Mouse (Mus musculus) hindbrain, embryonic 12.5 days (tissue): Measurements from ENCODE around the gene Rngtt. TPM values are rescaled to one million over a fixed set of nuclear protein-coding genes. Genes with fewer than 3 reads are reported as not detected.
"Not testable (repeated sequence)": the region's sequence is repeated elsewhere in the genome, so short reads cannot be mapped to it uniquely, and the experiment has no call there.

Experiments
- ATAC-seq: fragments of 200-750 bp; cut with Nextera tagmentation; 2 replicates; pipeline ENCODE4 v1.8.0; 2017; ENCODE audit warnings: moderate TSS enrichment; ENCODE audit not compliant: low FRiP score
- H3K27ac ChIP-seq: fragments of 300-500 bp; sonication (generic); 2 replicates; pipeline ENCODE4 v1.5.1; 2016; ENCODE audit warnings: mild to moderate bottlenecking
- H3K27me3 ChIP-seq: fragments of 300-500 bp; sonication (generic); 2 replicates; pipeline ENCODE4 v1.6.1; 2016; ENCODE audit warnings: mild to moderate bottlenecking
- H3K36me3 ChIP-seq: fragments of 300-500 bp; sonication (generic); 2 replicates; pipeline ENCODE4 v1.6.1; 2016; ENCODE audit warnings: mild to moderate bottlenecking
- H3K4me1 ChIP-seq: fragments of 300-500 bp; sonication (generic); 2 replicates; pipeline ENCODE4 v1.6.1; 2016
- H3K4me2 ChIP-seq: fragments of 300-500 bp; sonication (generic); replicated peaks from 2 replicates; pipeline ENCODE4 v1.6.1; 2016; ENCODE audit warnings: mild to moderate bottlenecking
- H3K4me3 ChIP-seq: fragments of 300-500 bp; sonication (generic); 2 replicates; pipeline ENCODE4 v1.5.1; 2016; ENCODE audit warnings: mild to moderate bottlenecking
- H3K9ac ChIP-seq: fragments of 300-500 bp; sonication (generic); 2 replicates; pipeline ENCODE4 v1.6.1; 2016; ENCODE audit warnings: mild to moderate bottlenecking, moderate library complexity
- H3K9me3 ChIP-seq: fragments of 300-500 bp; sonication (generic); replicated peaks from 2 replicates; pipeline ENCODE4 v1.6.1; 2016; ENCODE audit warnings: mild to moderate bottlenecking
- WGBS: fragments of 180-500 bp; shearing (Covaris S2); methylation state at CpG from one replicate; pipeline ENCODE4 v1.1.7; 2016; 5-methylcytosine and 5-hydroxymethylcytosine counted together
- polyA plus RNA-seq: library from polyadenylated mRNA; unstranded; fragments of >200 nt; fragmentation: Nextera tagmentation; extraction: Ambion mirVana; gene quantifications from 2 replicates; pipeline ENCODE4 v1.2.1, GENCODE M21; 2016

Gene Rngtt
- polyA plus RNA-seq, 1 experiment from 2014 or later, result 34.6 TPM

GRCm38 (mm10) chr4:33405723-33406293 is 95.7 kb downstream of the Rngtt start:
- ATAC-seq, result no peak
- Histone ChIP-seq H3K27ac (no peak overlapping the region), H3K4me1 (no peaks in the 10 kb centered on the region), H3K4me2 (no peak overlapping the region), H3K4me3 (no peak overlapping the region), H3K9ac (no peak overlapping the region), H3K36me3 (peaks cover 4% of the 10 kb centered on the region; the same call in 1 of the 2 replicates), H3K9me3 (no peaks in the 10 kb centered on the region), H3K27me3 (no peaks in the 10 kb centered on the region)
- WGBS, result 81% methylated on average over 2 of the region's 2 CpGs

GRCm38 (mm10) chr4:33413791-33414190 is 103.7 kb downstream of the Rngtt start:
- no peaks in the 10 kb centered on the region for H3K4me1 ChIP-seq
- H3K9me3 ChIP-seq, result no peaks in the 10 kb centered on the region
- no peak overlapping the region for H3K4me2 ChIP-seq
- no peak for ATAC-seq
- no peak overlapping the region for H3K4me3 ChIP-seq
- no peak overlapping the region for H3K27ac ChIP-seq
- H3K9ac ChIP-seq, result no peak overlapping the region
- H3K36me3 ChIP-seq, result peaks cover 4% of the 10 kb centered on the region; the same call in 1 of the 2 replicates
- 83% methylated on average over 4 of the region's 4 CpGs for whole genome bisulfite sequencing
- no peaks in the 10 kb centered on the region for H3K27me3 ChIP-seq

- no peaks in the 10 kb centered on the region for H3K4me1 ChIP-seq
- H3K36me3 ChIP-seq, result 0 out of 2 replicates have a peak, but pooled peaks cover 1% of the 10 kb centered on the region
- no peaks in the 10 kb centered on the region for H3K9me3 ChIP-seq
- no peak overlapping the region for H3K4me3 ChIP-seq
- 65% methylated on average over 4 of the region's 4 CpGs for WGBS
- no peaks in the 10 kb centered on the region for H3K27me3 ChIP-seq
- H3K4me2 ChIP-seq, result no peak overlapping the region
- H3K9ac ChIP-seq, result no peak overlapping the region
- no peak for ATAC-seq
- 0 out of 2 replicates have a peak overlapping the region, but pooled peaks have one; percentile 35 for H3K27ac ChIP-seq
These were observed 104.7 kb downstream of the Rngtt start for GRCm38 (mm10) chr4:33414781-33415180.

- Histone ChIP-seq H3K9me3 (no peaks in the 10 kb centered on the region), H3K27ac (no peak overlapping the region), H3K9ac (no peak overlapping the region), H3K4me3 (no peak overlapping the region), H3K4me1 (no peaks in the 10 kb centered on the region), H3K27me3 (no peaks in the 10 kb centered on the region), H3K36me3 (no peaks in the 10 kb centered on the region), H3K4me2 (no peak overlapping the region)
- 93% methylated on average over 4 of the region's 4 CpGs for WGBS
- ATAC-seq, result no peak
These were observed 107.3 kb downstream of the Rngtt start for GRCm38 (mm10) chr4:33417391-33417790.

- no peak overlapping the region for H3K27ac ChIP-seq
- H3K4me3 ChIP-seq, result no peak overlapping the region
- WGBS, result 83% methylated on average over 1 of the region's 1 CpGs
- no peaks in the 10 kb centered on the region for H3K4me1 ChIP-seq
- H3K9me3 ChIP-seq, result no peaks in the 10 kb centered on the region
- no peak overlapping the region for H3K9ac ChIP-seq
- no peaks in the 10 kb centered on the region for H3K27me3 ChIP-seq
- ATAC-seq, result no peak
- H3K36me3 ChIP-seq, result no peaks in the 10 kb centered on the region
- no peak overlapping the region for H3K4me2 ChIP-seq
These were observed 109.5 kb downstream of the Rngtt start for GRCm38 (mm10) chr4:33419644-33420043.

- Histone ChIP-seq H3K36me3 (no peaks in the 10 kb centered on the region), H3K27ac (no peak overlapping the region), H3K4me2 (no peak overlapping the region), H3K9me3 (no peaks in the 10 kb centered on the region), H3K4me1 (no peaks in the 10 kb centered on the region), H3K27me3 (no peaks in the 10 kb centered on the region), H3K9ac (no peak overlapping the region), H3K4me3 (no peak overlapping the region)
- 67% methylated on average over 4 of the region's 4 CpGs for WGBS
- ATAC-seq, result no peak
These were observed 118.7 kb downstream of the Rngtt start for GRCm38 (mm10) chr4:33428856-33429255.

GRCm38 (mm10) chr4:33441864-33442263 is 131.8 kb downstream of the Rngtt start:
- no peak for ATAC-seq
- 92% methylated on average over 6 of the region's 6 CpGs for WGBS
- Histone ChIP-seq H3K9me3 (no peaks in the 10 kb centered on the region), H3K4me3 (no peak overlapping the region), H3K4me2 (no peak overlapping the region), H3K27ac (no peak overlapping the region), H3K36me3 (no peaks in the 10 kb centered on the region), H3K4me1 (no peaks in the 10 kb centered on the region), H3K27me3 (no peaks in the 10 kb centered on the region), H3K9ac (no peak overlapping the region)

GRCm38 (mm10) chr4:33446265-33446664 is 136.2 kb downstream of the Rngtt start:
- 95% methylated on average over 3 of the region's 3 CpGs for WGBS
- Histone ChIP-seq H3K9ac (no peak overlapping the region), H3K9me3 (no peaks in the 10 kb centered on the region), H3K4me1 (peaks cover 3% of the 10 kb centered on the region; the same call in 1 of the 2 replicates), H3K27me3 (no peaks in the 10 kb centered on the region), H3K4me2 (no peak overlapping the region), H3K4me3 (no peak overlapping the region), H3K27ac (no peak overlapping the region), H3K36me3 (no peaks in the 10 kb centered on the region)
- no peak for ATAC-seq

GRCm38 (mm10) chr4:33446881-33447280 is 136.8 kb downstream of the Rngtt start:
- ATAC-seq, result no peak
- H3K9me3 ChIP-seq, result no peaks in the 10 kb centered on the region

GRCm38 (mm10) chr4:33450356-33450755 is 140.2 kb downstream of the Rngtt start:
- 90% methylated on average over 8 of the region's 8 CpGs for WGBS
- not testable (repeated sequence) for H3K27ac ChIP-seq, H3K9me3 ChIP-seq, ATAC-seq, H3K4me2 ChIP-seq, H3K27me3 ChIP-seq, H3K4me1 ChIP-seq, H3K9ac ChIP-seq, H3K4me3 ChIP-seq, H3K36me3 ChIP-seq

More at GRCm38 (mm10) chr4:33446881-33447280, 136.8 kb downstream of the Rngtt start:
- H3K36me3 ChIP-seq, result no peaks in the 10 kb centered on the region
- no peak overlapping the region for H3K9ac ChIP-seq
- no peaks in the 10 kb centered on the region for H3K27me3 ChIP-seq
- H3K27ac ChIP-seq, result no peak overlapping the region
- H3K4me2 ChIP-seq, result no peak overlapping the region
- H3K4me1 ChIP-seq, result peaks cover 3% of the 10 kb centered on the region; the same call in 1 of the 2 replicates
- WGBS, result 95% methylated on average over 3 of the region's 3 CpGs
- H3K4me3 ChIP-seq, result no peak overlapping the region

- H3K4me1 ChIP-seq, result no peaks in the 10 kb centered on the region
- no peak overlapping the region for H3K27ac ChIP-seq
- H3K9me3 ChIP-seq, result no peaks in the 10 kb centered on the region
- 92% methylated on average over 3 of the region's 3 CpGs for WGBS
- H3K4me3 ChIP-seq, result no peak overlapping the region
- H3K36me3 ChIP-seq, result 0 out of 2 replicates have a peak, but pooled peaks cover 11% of the 10 kb centered on the region
- ATAC-seq, result no peak
- no peak overlapping the region for H3K4me2 ChIP-seq
- no peaks in the 10 kb centered on the region for H3K27me3 ChIP-seq
- H3K9ac ChIP-seq, result no peak overlapping the region
These were observed 149.7 kb downstream of the Rngtt start for GRCm38 (mm10) chr4:33459851-33460250.

GRCm38 (mm10) chr4:33464432-33464831 is 154.3 kb downstream of the Rngtt start:
- WGBS, result 71% methylated on average over 1 of the region's 1 CpGs
- Histone ChIP-seq H3K27ac (no peak overlapping the region), H3K36me3 (peaks cover 5% of the 10 kb centered on the region; the same call in 1 of the 2 replicates), H3K4me2 (no peak overlapping the region), H3K9ac (no peak overlapping the region), H3K27me3 (no peaks in the 10 kb centered on the region), H3K4me1 (no peaks in the 10 kb centered on the region), H3K9me3 (no peaks in the 10 kb centered on the region), H3K4me3 (no peak overlapping the region)
- no peak for ATAC-seq

GRCm38 (mm10) chr4:33465871-33466270 is 155.8 kb downstream of the Rngtt start:
- H3K36me3 ChIP-seq, result peaks cover 5% of the 10 kb centered on the region; the same call in 1 of the 2 replicates
- no peaks in the 10 kb centered on the region for H3K27me3 ChIP-seq
- 93% methylated on average over 3 of the region's 3 CpGs for WGBS
- H3K9me3 ChIP-seq, result no peaks in the 10 kb centered on the region
- no peak overlapping the region for H3K27ac ChIP-seq
- no peak for ATAC-seq
- no peaks in the 10 kb centered on the region for H3K4me1 ChIP-seq
- no peak overlapping the region for H3K4me3 ChIP-seq
- H3K4me2 ChIP-seq, result no peak overlapping the region
- H3K9ac ChIP-seq, result no peak overlapping the region
